Mouse (Mus musculus) myocyte (in vitro differentiated cells): ENCODE measurements at regions not wholly inside any gene's neighbourhood (a gene's known extent, or its start where the extent isn't known, plus 50 kb on each side); places are given as distances from the start of the nearest gene placed in this dataset.

ENCODE experiments used
- H3K27me3 ChIP-seq: one replicate; pipeline ENCODE4 v1.6.1; 2011; ENCODE audit not compliant: control insufficient read depth, insufficient read depth, insufficient read length
- H3K36me3 ChIP-seq: one replicate; pipeline ENCODE4 v1.6.1; 2011; ENCODE audit not compliant: control insufficient read depth, insufficient read depth
- H3K4me2 ChIP-seq: one replicate; pipeline ENCODE4 v1.6.1; 2011; ENCODE audit warnings: low read depth, control low read depth
- H3K4me3 ChIP-seq: one replicate; pipeline ENCODE4 v1.5.1; 2011; ENCODE audit warnings: mild to moderate bottlenecking, control low read depth, moderate library complexity
- H3K79me2 ChIP-seq: one replicate; pipeline ENCODE4 v1.6.1; 2011; ENCODE audit not compliant: control insufficient read depth, insufficient read depth
- H3ac ChIP-seq: one replicate; pipeline ENCODE4 v1.6.1; 2011; ENCODE audit not compliant: control insufficient read depth, insufficient read length
- CEBPB ChIP-seq: IDR thresholded peaks from 2 replicates; pipeline ENCODE4 v1.6.1; 2011; ENCODE audit warnings: mild to moderate bottlenecking, moderate library complexity; ENCODE audit not compliant: poor library complexity, insufficient read depth, severe bottlenecking
- E2F4 ChIP-seq: IDR thresholded peaks from one replicate; pipeline ENCODE4 v1.6.1; 2011; ENCODE audit warnings: mild to moderate bottlenecking, control low read depth, moderate library complexity; ENCODE audit not compliant: insufficient read depth
- MAX ChIP-seq: IDR thresholded peaks from one replicate; pipeline ENCODE4 v1.6.1; 2011; ENCODE audit warnings: low read depth, mild to moderate bottlenecking, control low read depth
- MYOD1 ChIP-seq, 3 experiments: IDR thresholded peaks; one replicate each; pipeline ENCODE4 v1.6.1; 2011; ENCODE audit warnings: control low read depth in 2 of 3, low read depth in 2 of 3, mild to moderate bottlenecking in 2 of 3, moderate library complexity in 1 of 3; ENCODE audit not compliant: insufficient read length in 2 of 3, control insufficient read depth in 1 of 3
- MYOG ChIP-seq, 3 experiments: IDR thresholded peaks; one replicate each; pipeline ENCODE4 v1.6.1; 2011; ENCODE audit warnings: control low read depth in 2 of 3, low read depth in 2 of 3, mild to moderate bottlenecking in 2 of 3; ENCODE audit not compliant: insufficient read length in 2 of 3, control insufficient read depth in 1 of 3, insufficient read depth in 1 of 3
- POLR2A ChIP-seq: IDR thresholded peaks from one replicate; pipeline ENCODE4 v1.6.1; 2011; ENCODE audit warnings: low read depth, mild to moderate bottlenecking, control low read depth, moderate library complexity; ENCODE audit not compliant: insufficient read length
- POLR2AphosphoS2 ChIP-seq: IDR thresholded peaks from one replicate; pipeline ENCODE4 v1.6.1; 2011; ENCODE audit warnings: low read depth, control low read depth; ENCODE audit not compliant: insufficient read length
- REST ChIP-seq: IDR thresholded peaks from one replicate; pipeline ENCODE4 v1.6.1; 2011; ENCODE audit warnings: mild to moderate bottlenecking, control low read depth, moderate library complexity; ENCODE audit not compliant: insufficient read depth, insufficient read length
- SRF ChIP-seq: IDR thresholded peaks from one replicate; pipeline ENCODE4 v1.6.1; 2011; ENCODE audit warnings: low read depth; ENCODE audit not compliant: control insufficient read depth, insufficient read length
- TCF12 ChIP-seq: IDR thresholded peaks from one replicate; pipeline ENCODE4 v1.6.1; 2011; ENCODE audit warnings: mild to moderate bottlenecking, control low read depth; ENCODE audit not compliant: poor library complexity, insufficient read depth, severe bottlenecking
- TCF3 ChIP-seq: IDR thresholded peaks from one replicate; pipeline ENCODE4 v1.6.1; 2011; ENCODE audit warnings: low read depth, control low read depth; ENCODE audit not compliant: insufficient read length
- USF1 ChIP-seq: IDR thresholded peaks from one replicate; pipeline ENCODE4 v1.6.1; 2011; ENCODE audit warnings: low read depth, mild to moderate bottlenecking, control low read depth, moderate library complexity

- Histone ChIP-seq H3K36me3 (no peaks in the 10 kb centered on the region), H3K79me2 (no peaks in the 10 kb centered on the region), H3K4me2 (no peak overlapping the region), H3ac (no peak overlapping the region), H3K4me3 (no peak overlapping the region), H3K27me3 (no peaks in the 10 kb centered on the region)
- no peak for TF ChIP-seq MYOD1 (IDR thresholded peaks at IDR 0.05; ENCODE audit: control insufficient read depth in 1 of 3, insufficient read length in 2 of 3, low read depth in 2 of 3)
Measured at GRCm38 (mm10) chr1:143464863-143465262, 175.6 kb upstream of the B3galt2 start.

DNA sequence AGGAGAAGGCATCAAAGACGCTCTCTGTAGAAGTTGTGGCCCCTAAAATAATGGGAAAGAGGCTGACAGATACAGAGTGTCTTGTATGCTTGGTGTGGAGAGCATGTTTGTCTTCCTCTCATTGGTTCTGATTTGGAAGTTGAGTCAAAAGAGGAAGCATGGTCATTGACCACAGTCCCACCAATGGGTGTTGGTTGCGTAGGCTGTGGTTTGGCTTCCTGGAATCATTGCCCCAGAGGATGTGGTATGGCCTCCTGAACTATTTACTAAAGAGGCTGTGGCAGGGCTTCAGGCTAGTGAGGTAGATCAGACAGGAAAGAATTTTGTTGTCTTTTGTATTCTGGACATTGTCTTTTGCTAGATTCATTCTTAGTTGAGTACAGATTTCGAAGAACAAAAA lies 174.4 kb upstream of the B3galt2 start:
- TF ChIP-seq POLR2A (no peak), CEBPB (no peak), POLR2AphosphoS2 (no peak), MAX (no peak), TCF3 (no peak), USF1 (no peak), MYOG (IDR thresholded peaks at IDR 0.05; ENCODE audit: control insufficient read depth in 1 of 3, insufficient read depth in 1 of 3, insufficient read length in 2 of 3, low read depth in 2 of 3) (no peak), TCF12 (no peak), SRF (no peak), E2F4 (no peak), REST (no peak), MYOD1 (IDR thresholded peaks at IDR 0.05; ENCODE audit: control insufficient read depth in 1 of 3, insufficient read length in 2 of 3, low read depth in 2 of 3) (no peak)
- Histone ChIP-seq H3K36me3 (no peaks in the 10 kb centered on the region), H3ac (no peak overlapping the region), H3K4me2 (no peak overlapping the region), H3K27me3 (no peaks in the 10 kb centered on the region), H3K4me3 (no peak overlapping the region), H3K79me2 (no peaks in the 10 kb centered on the region)

- H3K27me3 ChIP-seq = no peaks in the 10 kb centered on the region
- TF ChIP-seq E2F4 (no peak), CEBPB (no peak), USF1 (no peak), TCF12 (no peak), MYOG (IDR thresholded peaks at IDR 0.05; ENCODE audit: control insufficient read depth in 1 of 3, insufficient read depth in 1 of 3, insufficient read length in 2 of 3, low read depth in 2 of 3) (no peak), MYOD1 (IDR thresholded peaks at IDR 0.05; ENCODE audit: control insufficient read depth in 1 of 3, insufficient read length in 2 of 3, low read depth in 2 of 3) (no peak), REST (no peak), POLR2A (no peak), POLR2AphosphoS2 (no peak), MAX (no peak), TCF3 (no peak), SRF (no peak)
Measured at GRCm38 (mm10) chr1:143475329-143475728, 165.1 kb upstream of the B3galt2 start.

GRCm38 (mm10) chr1:143483345-143483744 lies 157.1 kb upstream of the B3galt2 start:
- no peak overlapping the region for H3ac ChIP-seq
- no peaks in the 10 kb centered on the region for H3K36me3 ChIP-seq
- TF ChIP-seq CEBPB (no peak), POLR2A (no peak), E2F4 (no peak), MYOG (IDR thresholded peaks at IDR 0.05; ENCODE audit: control insufficient read depth in 1 of 3, insufficient read depth in 1 of 3, insufficient read length in 2 of 3, low read depth in 2 of 3) (no peak), MYOD1 (IDR thresholded peaks at IDR 0.05; ENCODE audit: control insufficient read depth in 1 of 3, insufficient read length in 2 of 3, low read depth in 2 of 3) (no peak), MAX (no peak), TCF3 (no peak), REST (no peak), POLR2AphosphoS2 (no peak), TCF12 (no peak), USF1 (no peak), SRF (no peak)
- H3K4me3 ChIP-seq = no peak overlapping the region
- H3K27me3 ChIP-seq = no peaks in the 10 kb centered on the region
- no peak overlapping the region for H3K4me2 ChIP-seq
- no peaks in the 10 kb centered on the region for H3K79me2 ChIP-seq

More at GRCm38 (mm10) chr1:143475329-143475728, 165.1 kb upstream of the B3galt2 start:
- Histone ChIP-seq H3K4me3 (no peak overlapping the region), H3ac (no peak overlapping the region), H3K36me3 (no peaks in the 10 kb centered on the region), H3K79me2 (no peaks in the 10 kb centered on the region), H3K4me2 (no peak overlapping the region)

DNA sequence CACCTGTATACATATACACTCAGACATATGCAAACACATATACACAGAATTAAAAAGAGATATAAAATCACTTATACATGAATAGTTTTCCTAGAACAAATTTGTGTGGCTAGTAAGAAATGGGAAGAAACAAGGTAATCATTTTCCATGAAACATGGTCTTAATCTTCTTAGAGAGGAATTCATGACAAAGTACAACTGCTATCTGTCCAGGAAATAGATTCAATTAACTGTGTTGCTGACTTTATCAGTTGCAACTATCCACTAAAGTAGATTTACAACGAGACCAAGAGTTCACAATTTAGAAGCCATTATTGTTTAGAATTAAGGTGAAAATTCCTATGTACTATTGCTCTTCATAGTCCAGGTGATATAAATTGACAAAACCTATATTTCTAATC lies 155.5 kb upstream of the B3galt2 start:
- no peaks in the 10 kb centered on the region for H3K27me3 ChIP-seq
- H3K4me3 ChIP-seq = no peak overlapping the region
- no peak for TF ChIP-seq USF1
- no peak for TF ChIP-seq MYOG (IDR thresholded peaks at IDR 0.05; ENCODE audit: control insufficient read depth in 1 of 3, insufficient read depth in 1 of 3, insufficient read length in 2 of 3, low read depth in 2 of 3)
- no peak for TF ChIP-seq TCF12
- no peak for TF ChIP-seq POLR2A
- no peak overlapping the region for H3K4me2 ChIP-seq
- H3ac ChIP-seq = no peak overlapping the region
- H3K79me2 ChIP-seq = no peaks in the 10 kb centered on the region
- no peaks in the 10 kb centered on the region for H3K36me3 ChIP-seq
